Mouse (Mus musculus): ENCODE data around the gene Tfap4. TPM values are rescaled to one million over a fixed set of nuclear protein-coding genes. Genes with fewer than 3 reads are reported as not detected.

Tfap4 gene
- polyA plus RNA-seq, 2 experiments: 19.6 to 29.9 TPM

DNA sequence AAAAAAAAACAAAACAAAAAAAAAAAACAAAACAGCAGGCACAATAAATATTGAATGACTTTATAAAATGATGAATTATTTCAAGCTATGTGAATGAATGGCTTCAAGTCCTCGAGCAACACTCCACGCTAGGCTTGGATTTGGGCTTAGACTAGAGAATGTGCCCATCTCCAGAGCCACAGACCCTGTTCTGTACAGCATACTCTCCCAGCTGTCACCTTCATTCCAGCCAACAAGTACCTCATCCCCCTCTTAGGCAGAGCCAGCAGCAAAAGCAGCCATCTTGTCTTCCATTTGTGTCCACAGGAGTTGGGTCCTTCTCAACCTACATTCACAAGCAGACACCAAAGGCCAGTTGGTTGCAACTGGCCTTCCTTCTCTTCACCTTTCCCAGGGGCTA, 39.8 kb downstream of the Tfap4 start:
- H3K36me3 ChIP-seq (ENCODE audit: control insufficient read depth, insufficient read depth, low read length): no peaks in the 10 kb centered on the region
- no peak for ATAC-seq (ENCODE audit: low FRiP score, low read depth)
- H3K9ac ChIP-seq (ENCODE audit: low read depth, low read length, severe bottlenecking): no peak overlapping the region
- H3K27me3 ChIP-seq (ENCODE audit: control insufficient read depth, insufficient read depth, low read length): no peaks in the 10 kb centered on the region
- TF ChIP-seq POLR2A (IDR thresholded peaks at IDR 0.05; ENCODE audit: borderline replicate concordance, extremely low read depth, insufficient read depth, insufficient read length): no peak
- WGBS: 97% methylated on average over 2 of the region's 2 CpGs
- peaks cover 6% of the 10 kb centered on the region for H3K4me1 ChIP-seq (ENCODE audit: control insufficient read depth, insufficient read depth, low read length)
- no peak overlapping the region for H3K27ac ChIP-seq (replicated peaks; ENCODE audit: low read depth, low read length)
- no peak overlapping the region for H3K4me3 ChIP-seq (replicated peaks; ENCODE audit: low read length)
- DNase-seq (ENCODE audit: low spot score): no peak
- no peaks in the 10 kb centered on the region for H3K9me3 ChIP-seq (ENCODE audit: control insufficient read depth, low read length)
- no peak overlapping the region for H3K4me2 ChIP-seq (replicated peaks; ENCODE audit: low read depth, low read length, severe bottlenecking)

DNA sequence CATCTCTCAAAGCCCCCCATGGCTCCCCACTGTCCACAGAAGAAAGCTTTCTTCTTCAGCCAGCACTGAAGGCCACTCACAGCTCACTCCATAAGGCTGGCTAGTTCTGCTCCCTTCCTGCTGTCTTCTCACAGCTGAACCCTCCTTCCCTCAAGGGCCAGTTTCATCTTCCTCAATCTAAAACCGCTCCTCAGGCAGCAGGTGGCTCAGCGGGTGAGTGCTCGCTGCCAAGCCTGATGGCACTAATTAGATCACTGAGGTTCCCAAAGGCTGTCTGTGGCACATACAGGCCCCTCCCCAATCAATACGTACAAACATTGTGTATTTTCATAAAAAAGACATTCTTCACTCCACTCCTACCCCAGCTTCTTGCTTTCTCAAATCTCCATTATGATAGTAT, 40.5 kb downstream of the Tfap4 start:
- no peak overlapping the region for H3K4me2 ChIP-seq (replicated peaks; ENCODE audit: low read depth, low read length, severe bottlenecking)
- no peak overlapping the region for H3K27ac ChIP-seq (replicated peaks; ENCODE audit: low read depth, low read length)
- WGBS: 68% methylated on average over 4 of the region's 4 CpGs
- no peaks in the 10 kb centered on the region for H3K36me3 ChIP-seq (ENCODE audit: control insufficient read depth, insufficient read depth, low read length)
- no peak overlapping the region for H3K9ac ChIP-seq (ENCODE audit: low read depth, low read length, severe bottlenecking)
- ATAC-seq (ENCODE audit: low FRiP score, low read depth): no peak
- H3K27me3 ChIP-seq (ENCODE audit: control insufficient read depth, insufficient read depth, low read length): no peaks in the 10 kb centered on the region
- DNase-seq (ENCODE audit: low spot score): no peak
- peaks cover 6% of the 10 kb centered on the region for H3K4me1 ChIP-seq (ENCODE audit: control insufficient read depth, insufficient read depth, low read length)
- TF ChIP-seq POLR2A (IDR thresholded peaks at IDR 0.05; ENCODE audit: borderline replicate concordance, extremely low read depth, insufficient read depth, insufficient read length): no peak
- no peaks in the 10 kb centered on the region for H3K9me3 ChIP-seq (ENCODE audit: control insufficient read depth, low read length)
- H3K4me3 ChIP-seq (replicated peaks; ENCODE audit: low read length): no peak overlapping the region

DNA sequence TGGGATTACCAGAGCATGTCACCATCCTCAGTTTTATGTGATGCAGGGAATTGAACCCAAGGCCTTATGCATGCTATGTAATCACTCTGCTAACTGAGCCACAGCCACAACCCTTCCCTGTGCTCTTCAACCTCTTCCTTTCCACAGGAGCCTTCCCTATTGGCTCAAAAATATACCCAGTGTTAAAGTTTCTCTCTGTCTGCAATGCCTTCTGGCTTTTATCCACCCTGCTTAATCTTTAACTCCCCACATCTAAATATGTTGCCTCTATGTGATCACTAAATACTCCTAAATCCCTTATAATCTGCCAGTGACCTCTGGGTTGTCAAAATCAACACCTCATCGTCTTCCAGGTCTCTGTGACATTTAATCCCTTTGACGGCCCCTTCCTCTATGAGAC, 41.7 kb downstream of the Tfap4 start:
- ATAC-seq (ENCODE audit: low FRiP score, low read depth) (no peak), DNase-seq (ENCODE audit: low spot score) (no peak)
- TF ChIP-seq POLR2A (IDR thresholded peaks at IDR 0.05; ENCODE audit: borderline replicate concordance, extremely low read depth, insufficient read depth, insufficient read length): no peak
- no peaks in the 10 kb centered on the region for H3K27me3 ChIP-seq (ENCODE audit: control insufficient read depth, insufficient read depth, low read length)
- H3K9me3 ChIP-seq (ENCODE audit: control insufficient read depth, low read length): no peaks in the 10 kb centered on the region
- H3K4me3 ChIP-seq (replicated peaks; ENCODE audit: low read length): no peak overlapping the region
- H3K27ac ChIP-seq (replicated peaks; ENCODE audit: low read depth, low read length): no peak overlapping the region
- H3K4me1 ChIP-seq (ENCODE audit: control insufficient read depth, insufficient read depth, low read length): peaks cover 5% of the 10 kb centered on the region
- H3K4me2 ChIP-seq (replicated peaks; ENCODE audit: low read depth, low read length, severe bottlenecking): no peak overlapping the region
- WGBS: 69% methylated on average over 2 of the region's 2 CpGs
- H3K9ac ChIP-seq (ENCODE audit: low read depth, low read length, severe bottlenecking): no peak overlapping the region
- H3K36me3 ChIP-seq (ENCODE audit: control insufficient read depth, insufficient read depth, low read length): no peaks in the 10 kb centered on the region

DNA sequence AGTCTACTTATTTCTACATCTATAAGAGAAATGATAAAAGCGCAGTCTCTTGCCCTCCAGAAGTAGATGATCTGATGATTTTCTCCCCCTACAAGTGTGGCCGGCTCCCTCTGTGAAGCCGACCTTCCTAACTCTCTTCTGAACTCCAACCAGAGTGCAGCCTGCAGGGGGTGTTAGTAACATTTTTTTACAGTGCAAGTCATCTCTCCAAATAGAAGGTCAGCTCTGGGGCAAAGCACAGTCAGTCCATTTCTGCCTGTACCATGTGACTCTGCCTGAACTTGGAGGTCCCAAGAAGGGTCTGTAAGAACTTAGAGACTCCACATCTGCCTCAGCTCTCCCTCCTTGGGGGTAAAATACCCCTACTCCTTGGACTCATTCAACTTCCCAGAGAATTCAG, 45.3 kb downstream of the Tfap4 start:
- 83% methylated on average over 3 of the region's 3 CpGs for WGBS
- Histone ChIP-seq H3K27ac (replicated peaks; ENCODE audit: low read depth, low read length) (no peak overlapping the region), H3K4me1 (ENCODE audit: control insufficient read depth, insufficient read depth, low read length) (peaks cover 11% of the 10 kb centered on the region), H3K4me2 (replicated peaks; ENCODE audit: low read depth, low read length, severe bottlenecking) (no peak overlapping the region), H3K4me3 (replicated peaks; ENCODE audit: low read length) (no peak overlapping the region), H3K9me3 (ENCODE audit: control insufficient read depth, low read length) (no peaks in the 10 kb centered on the region), H3K27me3 (ENCODE audit: control insufficient read depth, insufficient read depth, low read length) (no peaks in the 10 kb centered on the region), H3K9ac (ENCODE audit: low read depth, low read length, severe bottlenecking) (no peak overlapping the region), H3K36me3 (ENCODE audit: control insufficient read depth, insufficient read depth, low read length) (no peaks in the 10 kb centered on the region)
- TF ChIP-seq POLR2A (IDR thresholded peaks at IDR 0.05; ENCODE audit: borderline replicate concordance, extremely low read depth, insufficient read depth, insufficient read length): no peak
- DNase-seq (ENCODE audit: low spot score): no peak
- no peak for ATAC-seq (ENCODE audit: low FRiP score, low read depth)

- TF ChIP-seq POLR2A (IDR thresholded peaks at IDR 0.05; ENCODE audit: borderline replicate concordance, extremely low read depth, insufficient read depth, insufficient read length): no peak
- peak; percentile 79 for ATAC-seq (ENCODE audit: low FRiP score, low read depth)
Observed at GRCm38 (mm10) chr16:4512661-4513438, 46.8 kb downstream of the Tfap4 start.

More at GRCm38 (mm10) chr16:4512661-4513438, 46.8 kb downstream of the Tfap4 start:
- Histone ChIP-seq H3K4me2 (replicated peaks; ENCODE audit: low read depth, low read length, severe bottlenecking) (no peak overlapping the region), H3K4me3 (replicated peaks; ENCODE audit: low read length) (no peak overlapping the region), H3K27me3 (ENCODE audit: control insufficient read depth, insufficient read depth, low read length) (no peaks in the 10 kb centered on the region), H3K9ac (ENCODE audit: low read depth, low read length, severe bottlenecking) (no peak overlapping the region), H3K9me3 (ENCODE audit: control insufficient read depth, low read length) (no peaks in the 10 kb centered on the region), H3K4me1 (ENCODE audit: control insufficient read depth, insufficient read depth, low read length) (peaks cover 11% of the 10 kb centered on the region), H3K27ac (replicated peaks; ENCODE audit: low read depth, low read length) (peak overlapping the region; percentile 35; the same call in 1 of the 2 replicates), H3K36me3 (ENCODE audit: control insufficient read depth, insufficient read depth, low read length) (no peaks in the 10 kb centered on the region)
- WGBS: 75% methylated on average over 3 of the region's 3 CpGs
- DNase-seq (ENCODE audit: low spot score): peak; percentile 45

All from limb, embryonic 14.5 days (tissue).